Mouse (Mus musculus) lung, adult 2 months (tissue): ENCODE results near the gene Gm49450. TPM values are rescaled to one million over a fixed set of nuclear protein-coding genes. Genes with fewer than 3 reads are reported as not detected.
A peak's percentile ranks its signal among the peaks of the same experiment; 100 is the strongest.

ENCODE experiments used
- DNase-seq: peaks from one replicate; pipeline ENCODE4 v3.0.0; 2022
- H3K4me1 ChIP-seq: fragments of 200-500 bp; 2 replicates; pipeline ENCODE4 v1.6.1; 2011; ENCODE audit warnings: low read length; ENCODE audit not compliant: control insufficient read depth, insufficient read depth
- H3K4me3 ChIP-seq: fragments of 200-500 bp; replicated peaks from 2 replicates; pipeline ENCODE3; 2011; ENCODE audit warnings: low read depth, mild to moderate bottlenecking, control low read depth, low read length; ENCODE audit errors: extremely low read depth
- CTCF ChIP-seq: fragments of 200-500 bp; IDR thresholded peaks from 2 replicates; pipeline ENCODE4 v1.5.1; 2011; ENCODE audit warnings: mild to moderate bottlenecking, low read length, control low read depth; ENCODE audit not compliant: insufficient read depth
- POLR2A ChIP-seq: fragments of 200-500 bp; IDR thresholded peaks from 2 replicates; pipeline ENCODE4 v1.6.1; 2011; ENCODE audit warnings: low read depth, mild to moderate bottlenecking, control low read depth, low read length, borderline replicate concordance; ENCODE audit errors: extremely low read depth
- WGBS: fragments of 180-500 bp; shearing (Covaris S2); methylation state at CpG from one replicate; pipeline ENCODE4 v1.1.7; 2018; 5-methylcytosine and 5-hydroxymethylcytosine counted together
- polyA plus RNA-seq: library from polyadenylated mRNA; depleted of rRNA; stranded (reverse); fragments of >200 nt; gene quantifications from 2 replicates; pipeline ENCODE4 v1.2.3, GENCODE M21; 2012

The Gm49450 gene
- polyA plus RNA-seq, 1 experiment: 0.17 TPM

DNA sequence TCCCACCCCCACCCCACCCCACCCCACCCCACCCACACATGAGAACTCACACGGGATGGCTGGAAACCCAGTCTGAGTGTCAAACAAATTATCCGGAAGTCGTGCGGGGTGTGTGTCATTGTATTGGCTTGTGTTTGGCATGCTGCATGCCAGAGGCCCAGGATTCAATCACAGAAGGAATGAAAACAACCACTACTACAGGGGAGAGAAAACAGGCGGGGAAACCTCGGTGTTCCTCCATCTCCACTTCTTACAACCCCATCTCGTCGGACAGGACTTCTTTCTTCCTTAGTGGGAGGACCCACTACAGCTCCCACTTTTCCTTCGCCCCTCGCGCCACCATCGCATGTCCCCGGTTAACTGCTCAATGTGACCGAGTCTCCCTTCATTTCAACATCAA is 36.3 kb downstream of the Gm49450 start:
- TF ChIP-seq POLR2A (no peak), CTCF (no peak)
- whole genome bisulfite sequencing: under 1% methylated on average over 14 of the region's 14 CpGs
- DNase-seq: peak; percentile 36

DNA sequence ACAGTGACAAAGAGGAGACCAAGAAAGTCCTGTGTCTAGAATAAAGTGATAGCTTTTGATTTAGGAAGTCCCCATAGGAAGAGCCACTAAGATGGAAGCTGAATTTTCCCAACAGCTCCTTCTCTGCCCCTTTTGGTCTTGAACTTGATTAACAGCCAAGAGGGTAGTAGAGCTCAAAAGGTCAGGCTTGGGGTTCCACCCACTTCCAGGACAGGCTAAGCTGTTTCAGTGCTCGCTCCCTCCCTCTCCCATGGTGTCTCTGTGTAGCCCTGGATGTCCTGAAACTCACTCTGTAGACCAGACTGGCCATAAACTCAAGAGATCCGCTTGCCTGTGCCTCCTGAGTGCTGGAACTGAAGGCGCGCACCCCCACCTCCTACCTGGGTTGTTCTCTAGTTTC is 37.3 kb downstream of the Gm49450 start:
- TF ChIP-seq POLR2A (no peak), CTCF (no peak)
- no peak for DNase-seq
- Histone ChIP-seq H3K4me3 (no peak overlapping the region), H3K4me1 (no peaks in the 10 kb centered on the region; the same call in 1 of the 2 replicates)
- 86% methylated on average over 4 of the region's 4 CpGs for WGBS

More for the DNA sequence above, 36.3 kb downstream of the Gm49450 start:
- H3K4me1 ChIP-seq: no peaks in the 10 kb centered on the region; the same call in 1 of the 2 replicates
- H3K4me3 ChIP-seq: peak overlapping the region; percentile 91

DNA sequence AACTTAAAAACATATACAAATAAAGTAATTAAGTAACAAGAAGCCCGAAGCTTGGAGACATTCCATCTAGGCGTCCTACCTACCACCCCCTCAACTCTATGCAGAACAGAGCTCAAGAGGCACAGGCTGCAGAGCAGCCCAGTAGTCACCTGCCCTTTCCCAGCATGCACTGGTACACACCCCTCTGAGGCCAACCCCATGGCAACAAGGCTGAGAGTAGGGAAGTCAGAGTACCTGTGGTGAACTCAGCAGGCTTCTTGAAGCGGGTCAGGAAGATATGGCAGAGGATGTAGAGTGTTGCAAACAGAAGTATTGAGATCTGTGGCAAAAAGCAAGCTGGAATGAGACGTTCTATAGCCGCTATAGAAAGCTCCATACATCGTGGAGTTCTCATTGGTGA is 38.4 kb downstream of the Gm49450 start:
- DNase-seq: no peak
- no peak for TF ChIP-seq POLR2A
- TF ChIP-seq CTCF: no peak
- Histone ChIP-seq H3K4me3 (no peak overlapping the region), H3K4me1 (no peaks in the 10 kb centered on the region; the same call in 1 of the 2 replicates)
- 78% methylated on average over 6 of the region's 6 CpGs for WGBS

DNA sequence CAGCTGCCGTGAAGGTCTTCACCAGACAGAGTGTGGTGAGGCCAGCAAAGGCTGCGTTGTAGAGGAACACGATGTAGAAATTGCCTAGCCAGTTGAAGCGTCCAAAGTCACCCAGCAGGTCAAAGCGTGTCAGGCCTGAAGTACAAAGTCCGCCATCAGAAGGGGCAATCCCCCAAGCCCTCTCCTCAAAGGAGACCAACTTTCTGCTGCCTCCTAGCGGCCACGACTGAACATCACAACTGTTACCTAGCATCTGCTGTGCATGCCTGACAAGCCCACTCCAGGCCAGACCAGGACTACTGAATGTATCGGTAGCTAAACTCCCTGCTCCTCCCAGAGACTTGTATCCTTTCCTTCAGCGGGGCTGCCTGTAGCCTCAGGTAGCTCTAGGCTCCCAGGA is 48.7 kb downstream of the Gm49450 start:
- Histone ChIP-seq H3K4me1 (no peaks in the 10 kb centered on the region), H3K4me3 (no peak overlapping the region)
- DNase-seq: peak; percentile 40
- TF ChIP-seq CTCF (peak; percentile 84), POLR2A (no peak)
- WGBS: 39% methylated on average over 10 of the region's 10 CpGs

DNA sequence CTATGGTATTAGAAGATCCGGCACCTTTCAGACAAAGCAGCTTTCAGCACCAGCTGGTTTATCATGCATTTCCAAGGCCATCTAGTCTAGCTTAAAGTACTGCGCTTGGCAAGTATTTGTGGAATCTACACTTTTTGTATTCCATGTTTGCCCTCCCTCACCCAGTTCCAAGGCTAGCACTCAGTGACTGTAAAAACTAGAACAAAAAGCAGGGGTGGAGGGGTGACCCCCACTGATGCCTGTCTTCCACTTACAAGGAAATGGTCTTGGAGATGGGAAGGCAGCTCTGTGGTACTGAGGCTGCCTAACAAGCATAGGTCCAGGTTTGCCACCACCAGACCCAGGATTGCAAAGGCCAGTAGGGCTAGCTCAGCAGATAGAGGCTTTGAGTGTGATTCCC is 50.8 kb downstream of the Gm49450 start:
- no peak for TF ChIP-seq POLR2A
- TF ChIP-seq CTCF: no peak
- no peak for DNase-seq
- peaks cover 5% of the 10 kb centered on the region; the same call in 1 of the 2 replicates for H3K4me1 ChIP-seq
- H3K4me3 ChIP-seq: no peak overlapping the region
- WGBS: 85% methylated on average over 2 of the region's 2 CpGs

DNA sequence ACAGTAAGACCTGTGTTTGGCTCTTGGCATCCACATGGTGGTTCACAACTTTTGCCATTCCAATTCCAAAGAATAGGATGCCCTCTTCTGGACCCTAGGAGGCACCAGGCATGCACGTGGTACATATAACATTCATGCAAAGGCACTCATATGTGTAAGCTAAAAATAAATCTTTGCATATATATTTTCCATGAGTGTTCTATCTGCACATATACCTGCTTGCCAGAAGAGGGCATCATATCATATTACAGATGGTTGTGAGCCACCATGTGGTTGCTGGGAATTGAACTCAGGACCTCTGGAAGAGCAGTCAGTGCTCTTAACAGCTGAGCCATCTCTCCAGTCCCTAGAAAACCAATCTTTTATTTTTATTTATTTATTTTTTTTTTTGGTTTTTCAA is 51.8 kb downstream of the Gm49450 start:
- no peak for TF ChIP-seq POLR2A
- TF ChIP-seq CTCF: no peak
- WGBS: 63% methylated on average over 1 of the region's 1 CpGs
- H3K4me3 ChIP-seq: no peak overlapping the region
- H3K4me1 ChIP-seq: peaks cover 8% of the 10 kb centered on the region; the same call in 1 of the 2 replicates
- no peak for DNase-seq

DNA sequence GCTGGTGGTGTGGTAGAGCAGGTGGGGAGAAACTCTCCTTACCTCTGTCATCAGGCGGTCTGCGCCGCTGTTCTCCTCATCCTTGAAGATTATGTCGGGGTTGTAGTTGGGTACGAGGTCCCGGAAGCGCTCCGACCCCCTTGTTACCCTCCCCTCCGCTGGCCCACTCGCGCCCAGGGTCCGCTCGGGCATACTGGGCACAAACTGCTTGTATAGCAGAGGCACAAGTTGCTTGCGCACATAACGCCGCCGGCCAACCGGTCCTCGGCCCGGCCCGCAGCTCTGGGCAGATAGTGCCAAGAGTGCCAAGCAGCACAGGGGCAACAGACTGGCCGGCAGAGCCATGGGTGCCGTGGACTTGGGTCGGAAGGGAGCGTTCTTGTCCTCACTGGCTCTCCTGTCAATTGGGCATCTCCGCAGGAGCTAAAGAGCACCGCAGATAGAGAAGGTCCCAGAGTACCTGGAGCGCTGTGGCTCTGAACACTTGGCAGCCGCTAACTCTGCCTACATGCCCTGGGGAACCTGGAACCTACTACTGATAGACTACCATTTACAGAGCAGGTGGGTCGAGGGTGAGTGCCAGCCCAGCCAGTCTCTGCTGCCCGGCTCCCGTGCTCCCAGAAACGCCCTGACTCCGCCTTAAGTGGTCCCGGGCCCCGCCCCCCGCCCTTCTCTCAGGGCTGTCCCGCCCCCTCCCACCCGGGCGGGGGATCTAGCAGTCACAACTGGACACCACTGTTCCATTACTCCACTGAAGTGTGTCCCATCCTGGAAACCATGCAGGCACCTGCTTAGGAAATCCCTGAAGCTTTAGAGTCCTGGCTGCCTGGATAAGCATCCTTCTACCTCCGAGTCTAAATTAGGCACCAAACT is 55.2 kb downstream of the Gm49450 start, which contains the start of gene Dhh:
Gene Dhh, minus strand, starts transcription at position 613 of the 873 bp plus-strand sequence.
- TF ChIP-seq CTCF: no peak
- TF ChIP-seq POLR2A: no peak
- no peak for DNase-seq
- H3K4me1 ChIP-seq: peaks cover 21% of the 10 kb centered on the region
- WGBS: 3% methylated on average over 41 of the region's 41 CpGs
- H3K4me3 ChIP-seq: peak within 1 kb of the TSS; percentile 2

DNA sequence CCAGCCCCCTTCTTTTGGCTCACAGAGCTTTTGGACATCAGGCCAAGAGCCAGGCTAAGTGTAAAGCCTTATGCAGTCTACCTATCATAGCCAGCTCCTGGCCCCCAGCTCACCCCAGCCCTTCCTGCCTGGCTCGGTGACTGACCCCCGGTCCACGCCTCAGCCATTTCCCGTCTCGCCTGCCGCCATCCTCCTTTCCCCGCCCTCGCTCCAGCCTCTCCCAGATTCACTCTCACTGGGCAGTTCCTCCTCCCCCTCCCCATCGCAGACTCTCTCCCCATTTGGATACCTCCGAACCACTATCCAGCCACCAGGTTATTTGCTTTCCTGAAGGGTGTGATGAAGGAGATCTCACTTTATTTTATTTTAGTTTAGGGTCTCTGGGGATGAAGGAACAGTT is 55.9 kb downstream of the Gm49450 start:
- DNase-seq: peak; percentile 24
- Histone ChIP-seq H3K4me1 (peaks cover 21% of the 10 kb centered on the region), H3K4me3 (no peak overlapping the region)
- 10% methylated on average over 10 of the region's 10 CpGs for WGBS
- no peak for TF ChIP-seq CTCF
- TF ChIP-seq POLR2A: no peak

DNA sequence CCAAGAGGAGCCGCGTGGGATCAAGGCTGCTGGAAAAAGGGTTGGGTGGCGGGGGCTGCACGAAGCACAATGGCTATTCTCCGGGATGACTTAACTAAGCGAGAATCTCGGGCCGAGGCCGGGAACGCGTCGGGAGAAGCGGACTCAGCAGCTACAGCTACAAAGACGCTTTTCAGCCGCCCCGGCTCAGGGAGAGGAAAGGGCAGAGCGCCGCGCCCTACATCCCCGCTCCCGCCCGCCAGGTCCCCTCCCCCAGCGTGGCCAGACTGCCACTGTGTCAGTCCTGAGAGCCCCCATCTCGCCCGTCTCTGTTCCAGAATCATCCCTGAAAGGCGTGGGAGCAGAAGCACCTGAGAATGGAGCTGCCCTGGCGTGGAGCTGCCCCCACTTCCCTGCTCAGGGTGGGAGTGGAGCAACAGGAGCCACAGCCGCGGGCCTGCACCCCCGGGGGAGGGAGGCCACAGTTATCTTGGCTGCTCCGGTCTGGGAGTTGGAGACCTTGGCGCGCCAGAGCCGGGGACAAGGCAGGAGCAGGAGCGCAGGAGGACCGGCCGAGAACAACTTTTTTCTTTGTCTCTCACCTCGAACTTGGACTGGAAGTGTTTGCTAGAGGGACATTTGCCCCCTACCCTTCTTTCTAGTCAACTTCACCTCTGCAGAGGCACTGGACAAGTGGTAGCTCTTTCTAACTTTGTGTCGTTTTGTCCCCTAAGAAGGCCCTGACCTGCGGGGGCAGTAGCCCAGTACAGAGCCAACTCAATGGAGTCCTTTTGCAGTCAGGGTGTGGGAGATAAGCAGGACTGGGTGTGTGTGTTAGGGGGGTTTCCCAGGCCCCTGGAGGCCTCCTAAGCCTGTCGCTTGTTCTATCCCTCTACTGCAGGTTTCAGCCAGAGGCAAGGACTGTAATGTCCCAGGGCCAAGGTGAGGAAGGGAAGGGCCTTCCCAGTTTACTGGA is 57.4 kb downstream of the Gm49450 start:
- 8% methylated on average over 41 of the region's 41 CpGs for WGBS
- Histone ChIP-seq H3K4me1 (peaks cover 21% of the 10 kb centered on the region), H3K4me3 (peak overlapping the region; percentile 66)
- DNase-seq: peak; percentile 40
- TF ChIP-seq POLR2A: no peak
- TF ChIP-seq CTCF: no peak
